Mouse (Mus musculus) gastrocnemius, adult 18-20 months (tissue): ENCODE measurements around the gene Ccndbp1. TPM values are rescaled to one million over a fixed set of nuclear protein-coding genes. Genes with fewer than 3 reads are reported as not detected.

Source experiments
- microRNA-seq: library from miRNA; unstranded; fragments of <30 nt; microRNA quantifications from one replicate; pipeline ENCODE4 v1.2.0, GENCODE M21; 2021
- total RNA-seq, 2 experiments: library from RNA; stranded (reverse); gene quantifications; 2 replicates each; pipeline ENCODE4 v1.2.3; 2021

The Ccndbp1 gene
- total RNA-seq, 2 experiments from 2014 or later, result 32.8 to 37.9 TPM

Small RNA genes lying within 50 kb of the gene (microRNA-seq; reads per million reads assigned to microRNA genes)
- gene Gm44325, result not detected

Other genes with a start within 250 kb of the Ccndbp1 start
- 1 to 10 TPM; 4.0 to 5.2 TPM for gene Cdan1, start 158.3 kb upstream of the Ccndbp1 start, total RNA-seq
- gene Ttbk2, start 157.8 kb upstream of the Ccndbp1 start, total RNA-seq, result 10 to 100 TPM in 1 of 2 experiments, 1 to 10 TPM in 1; 9.3 to 10.1 TPM
- 10 to 100 TPM; 25.7 to 26.3 TPM for gene Ubr1, start 37.7 kb upstream of the Ccndbp1 start, total RNA-seq
- gene Tmem62, start 31.4 kb upstream of the Ccndbp1 start, total RNA-seq, result 1 to 10 TPM; 3.0 to 4.2 TPM
- gene Epb42, start 28.7 kb downstream of the Ccndbp1 start, total RNA-seq, result not detected
- gene Tgm5, start 77.4 kb downstream of the Ccndbp1 start, total RNA-seq, result under 1 TPM; 0.14 to 0.33 TPM
- not detected for gene Tgm7, start 101.4 kb downstream of the Ccndbp1 start, total RNA-seq
- gene Adal, start 132.0 kb downstream of the Ccndbp1 start, total RNA-seq, result 10 to 100 TPM; 14.0 to 16.4 TPM
- 1 to 10 TPM; 3.1 to 3.3 TPM for gene Lcmt2, start 132.2 kb downstream of the Ccndbp1 start, total RNA-seq
- gene Tubgcp4, start 162.3 kb downstream of the Ccndbp1 start, total RNA-seq, result 10 to 100 TPM in 1 of 2 experiments, 1 to 10 TPM in 1; 9.0 to 15.3 TPM
- 1 to 10 TPM; 4.1 to 4.6 TPM for gene Zscan29, start 162.7 kb downstream of the Ccndbp1 start, total RNA-seq